Mouse (Mus musculus): ENCODE data around the gene Bphl. TPM values are rescaled to one million over a fixed set of nuclear protein-coding genes. Genes with fewer than 3 reads are reported as not detected.
"Not testable (repeated sequence)": the region's sequence is repeated elsewhere in the genome, so short reads cannot be mapped to it uniquely, and the experiment has no call there.

Gene Bphl
- polyA plus RNA-seq, 1 experiment from 2014 or later, result 43.7 TPM

GRCm38 (mm10) chr13:34054391-34054790 lies 17.0 kb downstream of the Bphl start:
- Histone ChIP-seq H3K9ac (no peak overlapping the region), H3K4me3 (replicated peaks) (no peak overlapping the region), H3K4me1 (no peaks in the 10 kb centered on the region), H3K36me3 (0 out of 2 replicates have a peak, but pooled peaks cover 5% of the 10 kb centered on the region), H3K4me2 (no peak overlapping the region), H3K9me3 (no peaks in the 10 kb centered on the region), H3K27me3 (replicated peaks) (no peaks in the 10 kb centered on the region), H3K27ac (no peak overlapping the region)
- ATAC-seq (ENCODE audit: insufficient read depth, low FRiP score, low read depth), result 0 out of 2 replicates have a peak, but pooled peaks have one; percentile 39
- WGBS, result 61% methylated on average over 4 of the region's 4 CpGs

- H3K9me3 ChIP-seq, result no peaks in the 10 kb centered on the region
- WGBS, result 63% methylated on average over 3 of the region's 3 CpGs
- no peaks in the 10 kb centered on the region for H3K27me3 ChIP-seq (replicated peaks)
- no peak overlapping the region for H3K9ac ChIP-seq
- ATAC-seq (ENCODE audit: insufficient read depth, low FRiP score, low read depth), result peak; percentile 80; the same call in 1 of the 2 replicates
- H3K4me3 ChIP-seq (replicated peaks), result no peak overlapping the region
- no peak overlapping the region for H3K27ac ChIP-seq
- H3K36me3 ChIP-seq, result 0 out of 2 replicates have a peak, but pooled peaks cover 5% of the 10 kb centered on the region
- no peaks in the 10 kb centered on the region for H3K4me1 ChIP-seq
- H3K4me2 ChIP-seq, result no peak overlapping the region
These were observed 17.6 kb downstream of the Bphl start for GRCm38 (mm10) chr13:34054983-34055382.

- WGBS, result 80% methylated on average over 1 of the region's 1 CpGs
- Histone ChIP-seq H3K27ac (no peak overlapping the region), H3K9me3 (no peaks in the 10 kb centered on the region), H3K4me3 (replicated peaks) (no peak overlapping the region), H3K36me3 (0 out of 2 replicates have a peak, but pooled peaks cover 5% of the 10 kb centered on the region), H3K9ac (no peak overlapping the region), H3K27me3 (replicated peaks) (no peaks in the 10 kb centered on the region), H3K4me1 (no peaks in the 10 kb centered on the region), H3K4me2 (no peak overlapping the region)
- ATAC-seq (ENCODE audit: insufficient read depth, low FRiP score, low read depth), result no peak
These were observed 19.9 kb downstream of the Bphl start for GRCm38 (mm10) chr13:34057252-34057651.

GRCm38 (mm10) chr13:34060061-34060460 lies 22.7 kb downstream of the Bphl start:
- H3K27me3 ChIP-seq (replicated peaks), result no peaks in the 10 kb centered on the region
- WGBS, result 89% methylated on average over 9 of the region's 9 CpGs
- H3K4me2 ChIP-seq, result no peak overlapping the region
- no peak overlapping the region for H3K4me3 ChIP-seq (replicated peaks)
- no peak for ATAC-seq (ENCODE audit: insufficient read depth, low FRiP score, low read depth)
- H3K27ac ChIP-seq, result no peak overlapping the region
- no peaks in the 10 kb centered on the region for H3K9me3 ChIP-seq
- no peaks in the 10 kb centered on the region for H3K4me1 ChIP-seq
- no peak overlapping the region for H3K9ac ChIP-seq
- 0 out of 2 replicates have a peak, but pooled peaks cover 5% of the 10 kb centered on the region for H3K36me3 ChIP-seq

GRCm38 (mm10) chr13:34062466-34062865 lies 25.1 kb downstream of the Bphl start:
- no peak overlapping the region for H3K9ac ChIP-seq
- H3K36me3 ChIP-seq, result no peaks in the 10 kb centered on the region
- no peak overlapping the region for H3K4me2 ChIP-seq
- WGBS, result 87% methylated on average over 10 of the region's 10 CpGs
- H3K4me3 ChIP-seq (replicated peaks), result no peak overlapping the region
- H3K9me3 ChIP-seq, result no peaks in the 10 kb centered on the region
- H3K27ac ChIP-seq, result no peak overlapping the region
- no peaks in the 10 kb centered on the region for H3K4me1 ChIP-seq
- no peak for ATAC-seq (ENCODE audit: insufficient read depth, low FRiP score, low read depth)
- H3K27me3 ChIP-seq (replicated peaks), result no peaks in the 10 kb centered on the region

- Histone ChIP-seq H3K27ac (no peak overlapping the region), H3K9me3 (no peaks in the 10 kb centered on the region), H3K4me1 (no peaks in the 10 kb centered on the region), H3K9ac (no peak overlapping the region), H3K36me3 (no peaks in the 10 kb centered on the region), H3K27me3 (replicated peaks) (no peaks in the 10 kb centered on the region), H3K4me2 (no peak overlapping the region), H3K4me3 (replicated peaks) (no peak overlapping the region)
- WGBS, result 94% methylated on average over 1 of the region's 1 CpGs
- no peak for ATAC-seq (ENCODE audit: insufficient read depth, low FRiP score, low read depth)
These were observed 29.0 kb downstream of the Bphl start for GRCm38 (mm10) chr13:34066351-34066750.

- Histone ChIP-seq H3K4me1 (no peaks in the 10 kb centered on the region), H3K9ac (no peak overlapping the region), H3K4me2 (no peak overlapping the region), H3K27me3 (replicated peaks) (no peaks in the 10 kb centered on the region), H3K36me3 (0 out of 2 replicates have a peak, but pooled peaks cover under 1% of the 10 kb centered on the region), H3K27ac (no peak overlapping the region), H3K9me3 (no peaks in the 10 kb centered on the region), H3K4me3 (replicated peaks) (no peak overlapping the region)
- 36% methylated on average over 4 of the region's 4 CpGs for WGBS
- ATAC-seq (ENCODE audit: insufficient read depth, low FRiP score, low read depth), result no peak
These were observed 32.9 kb downstream of the Bphl start for GRCm38 (mm10) chr13:34070296-34070695.

- no peak overlapping the region for H3K27ac ChIP-seq
- H3K4me3 ChIP-seq (replicated peaks), result no peak overlapping the region
- no peak for ATAC-seq (ENCODE audit: insufficient read depth, low FRiP score, low read depth)
- WGBS, result 91% methylated on average over 6 of the region's 6 CpGs
- H3K9ac ChIP-seq, result no peak overlapping the region
- no peaks in the 10 kb centered on the region for H3K9me3 ChIP-seq
- H3K4me2 ChIP-seq, result no peak overlapping the region
- H3K4me1 ChIP-seq, result 0 out of 2 replicates have a peak, but pooled peaks cover 5% of the 10 kb centered on the region
- H3K36me3 ChIP-seq, result 0 out of 2 replicates have a peak, but pooled peaks cover 2% of the 10 kb centered on the region
- no peaks in the 10 kb centered on the region for H3K27me3 ChIP-seq (replicated peaks)
These were observed 34.4 kb downstream of the Bphl start for GRCm38 (mm10) chr13:34071836-34072235.

GRCm38 (mm10) chr13:34072847-34073246 lies 35.5 kb downstream of the Bphl start:
- no peak overlapping the region for H3K4me3 ChIP-seq (replicated peaks)
- 71% methylated on average over 3 of the region's 3 CpGs for WGBS
- 0 out of 2 replicates have a peak, but pooled peaks cover 2% of the 10 kb centered on the region for H3K36me3 ChIP-seq
- H3K9ac ChIP-seq, result no peak overlapping the region
- H3K4me1 ChIP-seq, result 0 out of 2 replicates have a peak, but pooled peaks cover 9% of the 10 kb centered on the region
- H3K27me3 ChIP-seq (replicated peaks), result no peaks in the 10 kb centered on the region
- no peak overlapping the region for H3K4me2 ChIP-seq
- H3K9me3 ChIP-seq, result no peaks in the 10 kb centered on the region
- H3K27ac ChIP-seq, result no peak overlapping the region
- ATAC-seq (ENCODE audit: insufficient read depth, low FRiP score, low read depth), result no peak

- WGBS, result 98% methylated on average over 12 of the region's 17 CpGs
- not testable (repeated sequence) for ATAC-seq (ENCODE audit: insufficient read depth, low FRiP score, low read depth); H3K4me2 ChIP-seq; H3K27me3 ChIP-seq (replicated peaks); H3K9ac ChIP-seq; H3K9me3 ChIP-seq; H3K27ac ChIP-seq; H3K4me3 ChIP-seq (replicated peaks); H3K36me3 ChIP-seq
- 0 out of 2 replicates have a peak, but pooled peaks cover 16% of the 10 kb centered on the region for H3K4me1 ChIP-seq
These were observed 37.0 kb downstream of the Bphl start for GRCm38 (mm10) chr13:34074441-34074840.

GRCm38 (mm10) chr13:34075893-34076292 lies 38.5 kb downstream of the Bphl start:
- not testable (repeated sequence) for H3K9ac ChIP-seq; H3K9me3 ChIP-seq; H3K27me3 ChIP-seq (replicated peaks); H3K27ac ChIP-seq; H3K4me3 ChIP-seq (replicated peaks); H3K36me3 ChIP-seq; ATAC-seq (ENCODE audit: insufficient read depth, low FRiP score, low read depth); H3K4me2 ChIP-seq
- WGBS, result 82% methylated on average over 6 of the region's 6 CpGs
- H3K4me1 ChIP-seq, result 0 out of 2 replicates have a peak, but pooled peaks cover 16% of the 10 kb centered on the region

GRCm38 (mm10) chr13:34076561-34077491 lies 39.4 kb downstream of the Bphl start:
- H3K4me3 ChIP-seq (replicated peaks), result peak overlapping the region; percentile 73
- H3K4me1 ChIP-seq, result 0 out of 2 replicates have a peak, but pooled peaks cover 16% of the 10 kb centered on the region
- H3K36me3 ChIP-seq, result 0 out of 2 replicates have a peak, but pooled peaks cover 2% of the 10 kb centered on the region
- WGBS, result 25% methylated on average over 20 of the region's 20 CpGs
- no peaks in the 10 kb centered on the region for H3K9me3 ChIP-seq
- ATAC-seq (ENCODE audit: insufficient read depth, low FRiP score, low read depth), result peak; percentile 6; the same call in 1 of the 2 replicates
- H3K27me3 ChIP-seq (replicated peaks), result no peaks in the 10 kb centered on the region
- peak overlapping the region; percentile 84 for H3K4me2 ChIP-seq
- H3K9ac ChIP-seq, result no peak overlapping the region
- peak overlapping the region; percentile 57; the same call in 1 of the 2 replicates for H3K27ac ChIP-seq

All from stomach, embryonic 15.5 days (tissue).